Mouse (Mus musculus): ENCODE measurements around the gene Tet1.
"Not testable (repeated sequence)": the region's sequence is repeated elsewhere in the genome, so short reads cannot be mapped to it uniquely, and the experiment has no call there.

Gene Tet1

DNA sequence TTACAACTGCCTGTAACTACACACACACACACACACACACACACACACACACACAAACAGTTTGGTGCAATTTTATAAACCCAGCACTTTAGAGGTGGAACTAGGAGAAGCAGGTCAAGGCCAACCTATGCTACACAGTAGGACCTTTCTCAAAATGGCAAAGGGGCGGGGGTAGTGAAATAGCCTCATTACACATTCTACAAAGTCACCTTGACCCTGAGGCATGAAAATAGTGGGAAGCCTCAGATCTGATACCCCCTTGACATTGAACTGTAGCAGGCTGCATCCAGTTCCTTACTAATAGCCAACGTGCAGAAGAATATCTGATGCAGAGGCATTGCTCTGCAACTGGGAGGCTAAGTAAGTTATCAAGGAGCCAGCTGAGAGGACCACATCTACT lies 60.0 kb downstream of the Tet1 start:
- DNase-seq (ENCODE audit: low spot score), result no peak

DNA sequence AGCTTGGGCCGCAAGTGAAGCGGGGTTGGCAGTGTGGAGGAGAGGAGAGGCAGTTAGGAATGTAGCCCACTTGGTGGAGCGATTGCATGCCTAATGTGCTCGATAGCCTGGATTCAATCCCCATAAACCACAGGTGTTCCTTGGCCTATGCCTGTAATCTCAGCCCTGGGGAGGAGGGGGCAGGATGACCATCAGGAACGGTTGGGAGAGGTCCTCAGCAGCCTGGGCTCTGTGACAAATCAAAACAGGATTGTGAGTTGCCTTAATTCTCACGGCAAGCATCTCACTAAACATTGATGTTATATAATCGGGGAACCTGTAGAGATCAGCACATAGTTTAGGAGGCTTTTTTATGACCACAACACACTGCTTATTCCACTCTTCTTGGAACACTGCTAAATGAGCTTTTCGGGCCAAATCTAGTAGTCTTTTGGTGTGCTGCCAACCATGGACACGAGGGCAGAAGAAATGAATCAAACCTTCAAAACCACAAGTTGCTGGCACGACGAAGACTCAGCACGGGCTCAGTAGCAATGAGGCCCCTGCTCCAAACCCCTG lies 61.6 kb downstream of the Tet1 start:
- no peak for DNase-seq (ENCODE audit: low spot score)

DNA sequence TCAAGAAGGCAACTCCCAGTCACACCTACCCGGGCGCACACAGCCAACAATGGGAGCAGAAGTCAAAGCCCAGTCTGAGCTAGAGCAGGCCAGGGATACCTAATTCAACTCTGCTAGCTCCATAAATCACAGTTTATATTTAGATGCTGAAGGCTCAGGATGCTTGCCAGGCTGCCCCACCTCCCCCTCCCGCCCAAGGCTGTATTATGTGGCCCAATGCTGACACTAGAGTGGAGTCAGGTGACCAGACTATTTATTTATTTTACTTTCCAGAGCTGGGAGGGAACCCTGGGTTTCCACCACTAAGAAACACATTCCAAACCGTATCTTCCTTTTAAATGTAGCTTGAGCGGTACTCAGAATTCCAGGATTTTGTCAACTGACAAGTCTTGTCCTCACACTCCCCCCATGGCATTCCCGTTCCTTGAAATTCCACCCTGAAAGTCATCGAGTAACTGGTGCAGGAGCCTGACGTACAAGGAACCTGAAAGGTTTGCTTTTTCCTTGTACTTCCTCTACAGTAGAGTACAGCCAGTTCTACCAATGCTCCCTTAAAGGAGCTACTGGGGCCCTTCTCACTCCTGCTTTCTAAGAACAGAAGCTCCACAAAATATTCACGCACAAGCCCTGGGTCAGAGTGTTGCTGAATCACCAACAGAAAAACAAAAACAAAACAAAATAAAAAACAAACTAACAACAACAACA lies 64.9 kb downstream of the Tet1 start:
- DNase-seq (ENCODE audit: low spot score), result no peak

DNA sequence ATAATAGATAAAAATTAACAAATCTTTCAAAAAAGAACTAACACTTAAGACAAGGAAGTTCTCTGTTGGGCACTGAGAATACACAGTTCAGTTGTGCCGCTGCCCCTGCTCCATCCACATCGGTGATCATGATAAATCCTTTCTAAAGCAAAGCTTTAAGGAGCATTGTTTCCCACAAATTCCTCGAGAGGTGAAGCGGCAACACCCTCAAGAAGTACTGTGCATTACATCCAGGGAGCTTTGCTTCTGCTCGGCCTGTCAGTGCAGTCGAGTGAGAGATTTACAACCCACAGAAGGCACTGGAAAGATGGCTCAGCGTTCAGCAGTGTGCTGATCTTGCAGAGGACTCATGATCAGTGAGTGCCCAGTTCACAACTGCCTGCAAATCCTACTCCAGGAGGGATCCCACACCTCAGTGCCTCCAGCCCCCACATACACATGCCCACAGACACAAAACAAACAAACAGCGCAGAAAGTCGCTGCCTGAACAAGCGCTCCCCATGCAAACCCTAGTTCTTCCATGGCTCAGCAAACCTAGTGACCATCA lies 66.8 kb downstream of the Tet1 start:
- DNase-seq (ENCODE audit: low spot score), result no peak

DNA sequence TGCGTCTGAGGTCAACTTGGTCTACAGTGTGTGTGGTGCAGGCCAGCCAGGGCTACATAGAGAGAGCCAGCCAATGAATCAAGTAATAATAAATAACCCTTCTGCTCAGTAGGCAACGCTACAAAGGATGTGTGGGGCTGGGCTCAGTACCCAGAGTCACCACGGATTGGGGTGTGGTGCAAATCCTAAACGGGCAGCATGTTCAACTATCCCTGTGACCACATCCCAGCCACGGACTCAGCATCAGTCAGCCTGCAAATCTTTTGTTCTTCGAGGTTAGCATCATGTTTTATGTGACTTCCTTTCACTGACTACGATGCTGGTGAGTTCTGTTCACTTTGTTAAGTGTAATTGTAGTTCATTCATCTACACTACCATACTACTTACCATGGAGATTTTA lies 68.1 kb downstream of the Tet1 start:
- DNase-seq (ENCODE audit: low spot score), result peak; percentile 73

DNA sequence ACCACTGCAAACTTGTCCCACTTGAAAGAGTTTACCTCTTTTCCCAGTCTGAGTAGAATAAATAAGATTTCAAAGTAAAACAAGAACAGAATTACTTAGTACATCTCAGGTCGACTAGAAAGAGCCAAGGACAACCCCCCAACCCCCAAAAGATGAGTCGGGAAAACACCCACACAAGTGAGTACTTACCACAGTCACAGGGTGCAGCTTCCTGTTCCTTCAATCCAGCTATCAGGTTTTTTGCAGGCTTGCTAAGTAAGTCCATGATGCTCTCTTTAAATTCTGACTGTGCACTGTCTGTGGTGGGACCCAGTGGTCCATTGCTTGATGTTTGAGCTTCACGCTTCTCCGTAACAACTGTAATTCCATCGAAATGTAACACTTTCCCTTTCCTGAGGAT lies 70.8 kb downstream of the Tet1 start:
- DNase-seq (ENCODE audit: low spot score), result peak; percentile 22

DNA sequence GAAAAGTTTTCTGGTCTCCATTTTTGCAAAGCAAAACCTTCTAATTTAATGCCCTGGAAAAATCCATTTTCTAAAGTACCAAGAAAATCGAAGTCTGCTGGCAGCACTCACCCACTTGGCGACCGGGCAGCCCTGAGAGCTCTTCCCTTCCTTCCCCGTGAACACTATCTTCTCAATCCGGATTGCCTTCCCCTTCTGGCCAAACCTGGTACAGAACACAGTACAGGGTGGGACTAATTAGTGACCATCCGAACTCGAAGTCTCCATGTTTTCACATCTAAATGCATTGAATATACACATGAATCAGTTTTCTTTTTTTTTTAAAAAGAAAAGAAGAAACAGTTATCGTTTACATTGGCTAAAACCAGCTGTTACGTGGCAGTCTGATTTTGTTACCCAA lies 76.0 kb downstream of the Tet1 start:
- no peak for DNase-seq (ENCODE audit: low spot score)

DNA sequence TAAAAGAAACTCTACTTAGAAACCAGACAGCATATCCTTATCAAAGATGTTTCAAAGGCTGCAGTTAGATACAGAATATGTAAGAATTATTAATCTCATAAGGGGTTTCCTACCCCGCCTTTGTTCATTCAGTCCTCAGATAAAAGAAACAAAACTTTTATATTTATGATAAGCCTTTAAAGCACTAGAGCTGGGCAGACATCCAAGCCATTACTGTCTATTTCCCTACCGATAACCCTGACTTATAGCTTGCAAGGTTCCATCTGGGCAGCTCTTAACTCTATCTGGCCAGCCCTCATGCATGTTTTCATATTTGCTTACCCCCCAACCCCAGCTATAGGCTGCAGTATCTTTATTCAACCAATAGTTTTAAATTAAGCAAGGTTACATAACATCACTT lies 77.2 kb downstream of the Tet1 start:
- DNase-seq (ENCODE audit: low spot score), result no peak

DNA sequence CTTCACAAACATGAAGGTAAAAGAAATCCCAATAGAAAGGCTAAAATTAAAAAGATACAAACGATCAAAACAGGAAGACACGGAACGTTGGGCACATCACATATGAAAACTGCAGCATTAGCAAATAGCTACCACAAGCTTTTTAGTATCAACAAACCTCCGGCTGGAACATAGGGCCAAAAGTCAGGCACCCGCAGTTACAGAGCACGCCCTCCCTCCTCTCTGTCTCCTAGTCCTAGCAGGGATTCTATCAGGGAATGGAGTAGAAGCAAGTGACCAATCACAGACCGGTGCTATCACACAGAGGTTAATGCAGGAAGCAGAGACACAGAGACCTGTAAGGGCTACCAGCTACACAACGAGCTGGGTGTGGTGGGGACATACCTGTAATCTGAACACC lies 84.3 kb downstream of the Tet1 start:
- no peak for DNase-seq (ENCODE audit: low spot score)

DNA sequence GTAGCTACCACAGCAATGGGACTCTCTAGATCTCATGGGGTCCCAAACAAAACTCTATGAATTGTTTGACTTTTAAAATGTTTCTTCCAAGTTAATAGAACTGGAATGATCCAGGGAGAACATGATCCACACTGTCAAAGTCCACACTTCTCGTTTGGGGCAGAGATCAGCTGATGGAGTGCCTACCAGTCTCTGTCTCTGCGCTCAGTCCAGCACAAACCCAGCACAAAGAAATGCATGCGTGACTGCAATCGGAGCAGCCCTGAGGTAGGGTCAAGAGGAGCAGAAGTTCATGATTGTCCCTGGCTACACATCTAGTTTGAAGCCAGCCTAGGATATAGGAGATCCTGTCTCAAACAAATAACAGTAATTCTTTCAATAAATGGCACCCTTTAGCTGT lies 85.4 kb downstream of the Tet1 start:
- no peak for DNase-seq (ENCODE audit: low spot score)

DNA sequence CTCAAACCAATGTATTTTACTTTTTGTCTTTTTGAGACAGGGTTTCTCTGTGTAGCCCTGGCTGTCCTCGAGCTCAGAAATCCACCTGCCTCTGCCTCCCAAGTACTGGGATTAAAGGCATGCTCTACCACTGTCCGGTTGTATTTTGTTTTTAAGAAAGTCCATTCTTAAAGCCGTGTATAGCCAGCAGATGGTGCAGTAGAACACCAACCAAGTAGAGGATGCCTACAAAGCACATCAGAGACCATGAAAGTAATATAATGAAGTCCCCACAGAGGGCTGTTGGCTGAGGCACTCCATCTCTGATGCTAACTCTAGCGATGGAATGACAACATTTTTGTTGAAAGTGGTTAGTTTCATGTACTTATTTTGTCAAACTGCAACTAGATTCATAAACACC lies 98.8 kb downstream of the Tet1 start:
- no peak for DNase-seq (ENCODE audit: low spot score)

DNA sequence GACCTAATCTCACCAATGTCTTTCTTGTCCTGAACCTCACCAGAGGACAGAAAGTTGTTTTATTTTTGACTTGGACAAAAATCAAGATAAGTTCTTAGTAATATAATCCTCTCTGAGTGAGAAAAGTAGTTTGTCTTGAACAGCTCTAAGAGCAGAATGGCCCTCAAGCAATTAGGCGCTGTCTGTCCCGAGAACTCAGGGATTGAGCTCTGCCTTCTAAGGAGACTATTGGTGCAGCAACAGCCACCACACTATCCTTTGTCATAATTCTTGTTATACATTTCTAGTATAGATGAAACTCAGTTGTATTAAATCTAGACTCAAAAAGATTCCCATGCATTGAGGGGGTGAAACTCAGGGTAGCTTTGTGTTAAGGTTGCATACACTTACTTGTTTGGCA lies 100.0 kb downstream of the Tet1 start:
- no peak for DNase-seq (ENCODE audit: low spot score)

DNA sequence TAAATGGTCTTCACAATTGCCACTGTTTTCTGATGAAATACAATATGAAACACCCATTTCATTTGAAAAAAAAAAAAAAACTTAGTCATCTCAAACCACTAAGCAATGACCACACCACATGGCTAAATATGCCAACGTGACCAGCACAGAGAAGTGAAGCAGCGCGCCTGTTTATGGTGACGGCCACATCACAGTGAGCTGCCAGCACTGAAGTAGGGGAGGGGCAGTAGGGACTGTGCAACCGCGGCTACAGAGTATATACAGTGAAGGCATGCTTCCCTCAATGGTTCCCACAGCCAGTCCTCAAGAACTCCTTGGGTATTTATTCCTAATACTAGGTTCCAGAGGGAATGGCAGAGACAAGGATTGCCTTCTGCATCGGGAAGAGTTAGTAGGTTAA lies 100.5 kb downstream of the Tet1 start:
- no peak for DNase-seq (ENCODE audit: low spot score)

DNA sequence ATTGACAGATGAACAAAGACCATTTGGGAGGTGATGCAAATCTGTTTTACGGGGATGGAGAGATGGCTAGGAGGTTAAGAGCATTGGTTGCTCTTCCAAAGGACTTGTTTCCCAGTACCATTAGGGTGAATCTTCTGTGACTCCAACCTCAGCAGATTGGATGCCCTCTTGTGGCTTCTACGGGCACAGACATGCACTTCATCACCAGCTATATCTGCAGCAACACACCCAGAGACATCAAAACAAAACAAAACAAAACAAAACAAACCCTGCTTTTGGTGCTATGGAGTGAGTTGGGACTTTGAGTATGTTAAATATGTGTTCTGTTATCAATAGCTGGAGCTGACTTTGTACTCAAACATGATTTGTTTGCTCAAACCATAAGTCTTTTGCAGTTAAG lies 104.7 kb downstream of the Tet1 start:
- DNase-seq (ENCODE audit: low spot score), result no peak

DNA sequence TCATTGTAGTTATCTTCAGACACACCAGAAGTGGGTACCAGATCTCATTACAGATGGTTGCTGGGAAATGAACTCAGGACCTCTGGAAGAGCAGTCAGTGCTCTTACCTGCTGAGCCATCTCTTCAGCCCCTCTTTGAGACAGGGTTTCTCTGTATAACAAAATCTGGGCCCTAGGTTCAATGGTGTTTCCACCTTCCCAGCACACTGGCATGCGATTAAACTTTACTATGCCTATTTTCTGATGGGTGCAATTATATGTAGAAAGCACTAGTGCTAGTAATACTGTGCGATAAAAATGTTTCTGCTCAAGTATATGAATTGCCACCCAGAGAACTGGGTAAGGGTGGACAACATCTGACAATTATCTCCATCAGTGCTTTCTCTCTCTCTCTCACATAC lies 105.5 kb downstream of the Tet1 start:
- DNase-seq (ENCODE audit: low spot score), result no peak

DNA sequence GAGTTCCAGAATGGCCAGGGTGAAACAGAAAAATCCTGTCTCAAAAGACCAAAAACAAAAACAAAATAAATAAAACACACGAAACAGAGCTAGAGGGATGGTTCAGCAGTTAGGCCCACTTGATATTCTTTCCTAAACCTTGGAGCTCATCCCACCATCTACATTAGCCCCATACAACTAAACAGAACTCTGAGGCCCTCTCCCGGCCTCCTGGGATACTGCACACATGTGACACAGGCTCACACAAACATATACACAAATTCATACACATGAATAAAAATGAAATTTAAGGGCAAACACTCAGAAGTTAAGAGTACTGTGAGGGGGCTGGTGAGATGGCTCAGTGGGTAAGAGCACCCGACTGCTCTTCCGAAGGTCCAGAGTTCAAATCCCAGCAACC lies 114.6 kb downstream of the Tet1 start:
- DNase-seq (ENCODE audit: low spot score), result no peak

DNA sequence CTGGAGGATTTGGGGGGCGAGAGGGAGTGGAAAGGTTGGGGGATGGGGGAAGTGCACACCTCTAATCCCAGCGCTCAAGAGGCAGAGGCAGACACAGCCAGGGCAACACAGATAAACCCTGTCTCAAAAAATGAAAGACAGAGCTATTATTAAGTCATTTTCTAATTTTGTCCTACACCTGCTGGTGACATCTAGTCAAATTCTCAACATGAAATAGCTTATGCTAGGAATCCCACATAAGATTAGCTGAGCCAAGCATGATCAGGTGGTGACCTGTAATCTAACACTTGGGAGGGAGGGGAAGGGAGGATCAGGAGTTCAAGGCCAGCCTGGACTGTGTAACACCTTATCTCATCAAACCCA lies 115.7 kb downstream of the Tet1 start:
- no peak for DNase-seq (ENCODE audit: low spot score)

DNA sequence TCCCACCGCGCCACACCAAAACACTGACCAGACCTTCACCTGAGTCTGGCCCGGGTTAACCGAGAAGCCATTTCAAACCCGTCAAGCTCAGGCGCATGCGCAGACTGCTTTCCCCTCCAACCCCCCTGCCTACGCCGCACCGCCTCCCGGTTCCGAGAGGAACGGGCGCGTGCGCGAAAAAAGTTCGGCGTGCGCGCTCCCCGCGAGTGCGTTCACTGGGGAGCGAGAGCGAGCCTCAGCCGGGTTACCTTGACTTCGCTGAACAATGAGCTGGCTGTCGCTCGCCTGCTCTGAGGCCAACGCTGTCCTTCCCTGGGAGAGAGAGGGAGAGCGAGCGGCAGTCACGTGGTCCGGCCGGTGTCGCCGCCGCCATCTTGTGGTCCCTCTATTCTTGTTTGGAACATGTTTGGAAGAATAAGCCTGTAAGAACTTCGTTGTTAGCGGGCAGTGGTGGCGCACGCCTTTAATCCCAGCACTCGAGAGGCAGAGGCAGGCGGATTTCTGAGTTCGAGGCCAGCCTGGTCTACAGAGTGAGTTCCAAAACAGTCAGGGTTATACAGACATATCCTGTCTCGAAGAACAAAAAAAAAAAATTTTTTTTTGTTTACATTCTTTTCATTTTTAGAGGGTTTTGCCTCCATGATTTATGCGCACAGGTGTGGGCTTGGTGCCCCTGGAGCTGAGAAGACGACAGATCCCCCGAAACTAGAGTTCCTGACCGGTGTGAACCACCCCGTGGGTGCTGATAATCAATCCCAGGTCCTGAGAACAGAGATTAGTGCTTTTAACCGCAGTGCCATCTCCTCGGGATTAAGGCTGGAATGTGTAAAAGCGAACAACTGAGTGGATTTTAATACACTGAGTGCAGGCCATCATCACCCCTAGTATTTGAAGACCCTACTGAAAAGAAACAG lies 116.4 kb downstream of the Tet1 start, which contains the start of gene Ccar1:
TSS of gene Ccar1 (minus strand) at position 110 of the 914 bp plus-strand sequence.
- DNase-seq (ENCODE audit: low spot score), result peak; percentile 99

DNA sequence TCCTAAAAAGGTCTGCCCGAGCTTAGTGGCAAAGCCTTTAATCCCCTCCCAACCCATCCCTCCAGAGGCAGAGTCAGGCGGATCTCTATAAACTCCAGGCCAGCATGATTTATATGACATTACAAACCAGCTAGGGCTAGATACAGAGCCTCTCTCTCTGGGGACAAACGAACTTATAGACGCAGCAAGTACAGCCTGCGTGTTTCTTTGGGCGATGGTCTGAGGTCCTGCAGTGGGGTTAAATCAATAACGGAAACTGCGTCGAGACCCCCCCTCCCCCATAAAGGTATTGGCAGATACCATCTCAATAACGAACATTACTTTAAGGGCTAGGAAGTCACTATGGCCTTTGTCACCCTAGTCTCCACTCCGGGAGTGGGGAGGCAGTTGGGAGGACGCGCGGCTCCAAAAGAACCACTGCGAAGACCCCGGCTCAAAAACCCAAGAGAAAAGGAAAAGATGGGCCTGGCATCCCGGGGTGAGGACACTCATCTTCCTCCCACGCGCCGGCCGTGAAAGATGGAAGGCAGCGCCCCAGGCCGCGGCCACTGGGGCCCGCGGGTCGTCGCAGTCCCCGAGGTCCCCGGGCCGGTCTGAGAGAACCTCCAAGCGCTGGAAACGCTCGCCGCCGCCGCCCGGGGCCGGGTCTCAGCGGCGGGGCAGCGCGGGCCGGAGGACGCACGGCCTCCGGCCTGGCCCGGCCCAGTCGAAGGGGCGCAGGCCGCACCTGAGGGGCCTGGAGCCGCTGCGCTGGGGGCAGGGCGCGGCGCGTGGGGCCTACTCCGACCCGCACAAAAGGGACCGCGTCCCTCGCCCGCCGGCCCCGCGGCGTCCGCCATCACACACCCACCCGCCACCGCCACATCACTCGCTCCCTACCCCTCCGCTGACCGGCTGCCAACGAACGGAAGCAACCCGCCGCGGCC lies 117.3 kb downstream of the Tet1 start:
- DNase-seq (ENCODE audit: low spot score), result peak; percentile 8

DNA sequence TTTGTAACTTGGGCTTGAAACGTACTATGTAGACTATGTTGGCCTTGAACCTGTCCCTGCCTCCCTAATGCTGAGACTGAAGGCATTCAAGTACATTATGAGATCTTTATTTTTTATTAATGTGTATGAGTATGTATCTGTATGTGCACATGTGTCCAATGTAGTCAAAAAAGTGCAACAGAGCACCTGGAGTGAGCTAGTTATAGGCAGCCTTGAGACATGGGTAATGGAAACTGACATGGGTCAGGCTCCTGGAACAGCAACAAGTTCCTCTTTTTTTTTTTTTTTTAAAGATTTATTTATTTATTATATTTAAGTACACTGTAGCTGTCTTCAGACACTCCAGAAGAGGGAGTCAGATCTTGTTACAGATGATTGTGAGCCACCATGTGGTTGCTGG lies 127.0 kb downstream of the Tet1 start:
- DNase-seq (ENCODE audit: low spot score), result not testable (repeated sequence)
